Mouse (Mus musculus): Measurements from ENCODE around the gene Srpr. TPM values are rescaled to one million over a fixed set of nuclear protein-coding genes. Genes with fewer than 3 reads are reported as not detected.

Gene Srpr
- polyA plus RNA-seq, 1 experiment from 2014 or later, result 95.7 TPM

DNA sequence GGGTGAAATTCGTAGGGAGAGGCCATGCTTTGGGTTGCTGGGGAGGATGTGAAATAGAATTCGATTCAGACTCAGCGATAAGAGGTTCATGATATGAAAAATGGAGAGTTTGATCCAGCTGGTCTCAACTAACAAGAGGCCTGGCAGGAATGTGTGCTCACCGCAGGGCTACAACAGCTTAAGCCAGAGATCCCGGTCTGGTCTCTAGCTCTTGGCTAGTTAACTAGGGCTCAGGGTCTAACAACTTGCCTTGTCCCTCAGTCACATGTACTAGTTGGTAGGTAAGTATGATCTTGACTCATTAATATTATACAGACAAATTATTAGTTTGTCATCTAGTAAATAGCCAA lies 82.9 kb downstream of the Srpr start:
- H3K9ac ChIP-seq (ENCODE audit: low read depth, low read length), result no peak overlapping the region
- H3K27ac ChIP-seq (ENCODE audit: low read depth, low read length), result no peak overlapping the region
- 69% methylated on average over 5 of the region's 5 CpGs for WGBS (ENCODE audit: insufficient replicate concordance)
- H3K36me3 ChIP-seq (ENCODE audit: control insufficient read depth, insufficient read depth, low read length), result peaks cover 1% of the 10 kb centered on the region; the same call in 1 of the 2 replicates
- no peak overlapping the region for H3K4me3 ChIP-seq (ENCODE audit: low read depth, low read length)
- no peak overlapping the region for H3K4me2 ChIP-seq
- H3K4me1 ChIP-seq (ENCODE audit: control insufficient read depth, insufficient read depth, low read length), result no peaks in the 10 kb centered on the region; the same call in none of the 2 replicates
- no peak for ATAC-seq (replicated peaks; ENCODE audit: insufficient number of reproducible peaks, low FRiP score, low TSS enrichment)
- H3K9me3 ChIP-seq (replicated peaks; ENCODE audit: control insufficient read depth, low read length), result no peaks in the 10 kb centered on the region
- no peaks in the 10 kb centered on the region for H3K27me3 ChIP-seq (ENCODE audit: control insufficient read depth, insufficient read depth, low read length)

DNA sequence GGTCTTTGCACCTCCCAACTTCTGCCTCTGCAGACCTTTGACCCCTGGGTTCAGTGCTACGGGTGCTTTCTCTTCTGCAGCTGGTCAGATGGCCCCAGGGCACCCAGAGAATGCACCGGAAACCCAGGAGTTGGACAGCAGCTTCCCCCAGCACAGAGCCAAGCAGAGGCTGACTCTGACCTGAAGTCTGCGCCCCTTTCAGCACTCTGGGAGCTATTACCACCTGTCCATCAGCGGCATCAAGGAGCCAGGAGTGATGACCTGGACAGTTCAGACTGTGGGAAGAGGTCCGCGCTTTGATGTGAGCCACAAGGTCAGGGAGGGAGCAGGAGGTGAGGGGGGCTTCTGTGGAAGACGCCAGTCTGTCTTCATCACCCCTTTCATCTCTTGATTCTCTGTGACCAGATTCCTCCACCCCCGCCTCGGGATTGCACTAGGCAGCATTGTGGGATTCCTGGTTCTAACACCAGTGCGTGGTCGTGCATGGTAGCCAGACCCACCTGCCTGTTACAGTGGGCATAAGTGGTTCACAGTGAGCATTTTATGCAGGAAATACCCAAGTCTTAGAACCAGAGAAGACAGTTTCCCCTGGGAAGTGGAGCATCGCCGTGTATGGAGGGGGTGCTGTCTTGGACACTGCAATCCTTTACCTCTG lies 83.6 kb downstream of the Srpr start:
- ATAC-seq (replicated peaks; ENCODE audit: insufficient number of reproducible peaks, low FRiP score, low TSS enrichment), result peak; percentile 50; the same call in 1 of the 2 replicates
- H3K36me3 ChIP-seq (ENCODE audit: control insufficient read depth, insufficient read depth, low read length), result no peaks in the 10 kb centered on the region

GRCm38 (mm10) chr9:35284351-35284750 lies 84.4 kb downstream of the Srpr start:
- Histone ChIP-seq H3K4me3 (ENCODE audit: low read depth, low read length) (no peak overlapping the region), H3K9ac (ENCODE audit: low read depth, low read length) (no peak overlapping the region), H3K9me3 (replicated peaks; ENCODE audit: control insufficient read depth, low read length) (no peaks in the 10 kb centered on the region), H3K4me1 (ENCODE audit: control insufficient read depth, insufficient read depth, low read length) (no peaks in the 10 kb centered on the region; the same call in none of the 2 replicates), H3K36me3 (ENCODE audit: control insufficient read depth, insufficient read depth, low read length) (no peaks in the 10 kb centered on the region), H3K27ac (ENCODE audit: low read depth, low read length) (no peak overlapping the region), H3K4me2 (no peak overlapping the region), H3K27me3 (ENCODE audit: control insufficient read depth, insufficient read depth, low read length) (0 out of 2 replicates have a peak, but pooled peaks cover 4% of the 10 kb centered on the region)
- no peak for ATAC-seq (replicated peaks; ENCODE audit: insufficient number of reproducible peaks, low FRiP score, low TSS enrichment)
- 72% methylated on average over 4 of the region's 4 CpGs for WGBS (ENCODE audit: insufficient replicate concordance)

More for the DNA sequence above, 83.6 kb downstream of the Srpr start:
- Histone ChIP-seq H3K9me3 (replicated peaks; ENCODE audit: control insufficient read depth, low read length) (no peaks in the 10 kb centered on the region), H3K4me1 (ENCODE audit: control insufficient read depth, insufficient read depth, low read length) (no peaks in the 10 kb centered on the region; the same call in none of the 2 replicates), H3K27ac (ENCODE audit: low read depth, low read length) (no peak overlapping the region), H3K4me2 (no peak overlapping the region), H3K27me3 (ENCODE audit: control insufficient read depth, insufficient read depth, low read length) (0 out of 2 replicates have a peak, but pooled peaks cover 3% of the 10 kb centered on the region), H3K9ac (ENCODE audit: low read depth, low read length) (no peak overlapping the region), H3K4me3 (ENCODE audit: low read depth, low read length) (no peak overlapping the region)
- 62% methylated on average over 13 of the region's 13 CpGs for WGBS (ENCODE audit: insufficient replicate concordance)

- H3K27me3 ChIP-seq (ENCODE audit: control insufficient read depth, insufficient read depth, low read length), result 0 out of 2 replicates have a peak, but pooled peaks cover 4% of the 10 kb centered on the region
- no peak overlapping the region for H3K9ac ChIP-seq (ENCODE audit: low read depth, low read length)
- no peaks in the 10 kb centered on the region for H3K36me3 ChIP-seq (ENCODE audit: control insufficient read depth, insufficient read depth, low read length)
- no peak overlapping the region for H3K27ac ChIP-seq (ENCODE audit: low read depth, low read length)
- no peaks in the 10 kb centered on the region; the same call in none of the 2 replicates for H3K4me1 ChIP-seq (ENCODE audit: control insufficient read depth, insufficient read depth, low read length)
- H3K4me2 ChIP-seq, result no peak overlapping the region
- no peaks in the 10 kb centered on the region for H3K9me3 ChIP-seq (replicated peaks; ENCODE audit: control insufficient read depth, low read length)
- WGBS (ENCODE audit: insufficient replicate concordance), result 54% methylated on average over 3 of the region's 3 CpGs
- ATAC-seq (replicated peaks; ENCODE audit: insufficient number of reproducible peaks, low FRiP score, low TSS enrichment), result no peak
- H3K4me3 ChIP-seq (ENCODE audit: low read depth, low read length), result no peak overlapping the region
Observed at GRCm38 (mm10) chr9:35286351-35286750, 86.4 kb downstream of the Srpr start.

GRCm38 (mm10) chr9:35289992-35290391 lies 90.0 kb downstream of the Srpr start:
- 0 out of 2 replicates have a peak, but pooled peaks cover 4% of the 10 kb centered on the region for H3K27me3 ChIP-seq (ENCODE audit: control insufficient read depth, insufficient read depth, low read length)
- H3K9me3 ChIP-seq (replicated peaks; ENCODE audit: control insufficient read depth, low read length), result no peaks in the 10 kb centered on the region
- H3K4me1 ChIP-seq (ENCODE audit: control insufficient read depth, insufficient read depth, low read length), result no peaks in the 10 kb centered on the region; the same call in 1 of the 2 replicates
- H3K36me3 ChIP-seq (ENCODE audit: control insufficient read depth, insufficient read depth, low read length), result no peaks in the 10 kb centered on the region
- H3K9ac ChIP-seq (ENCODE audit: low read depth, low read length), result no peak overlapping the region
- H3K4me3 ChIP-seq (ENCODE audit: low read depth, low read length), result no peak overlapping the region
- H3K27ac ChIP-seq (ENCODE audit: low read depth, low read length), result no peak overlapping the region
- 43% methylated on average over 7 of the region's 7 CpGs for WGBS (ENCODE audit: insufficient replicate concordance)
- ATAC-seq (replicated peaks; ENCODE audit: insufficient number of reproducible peaks, low FRiP score, low TSS enrichment), result no peak
- H3K4me2 ChIP-seq, result no peak overlapping the region

- no peaks in the 10 kb centered on the region for H3K9me3 ChIP-seq (replicated peaks; ENCODE audit: control insufficient read depth, low read length)
- 78% methylated on average over 3 of the region's 3 CpGs for WGBS (ENCODE audit: insufficient replicate concordance)
- H3K4me2 ChIP-seq, result no peak overlapping the region
- H3K9ac ChIP-seq (ENCODE audit: low read depth, low read length), result no peak overlapping the region
- no peak overlapping the region for H3K27ac ChIP-seq (ENCODE audit: low read depth, low read length)
- no peak overlapping the region for H3K4me3 ChIP-seq (ENCODE audit: low read depth, low read length)
- no peak for ATAC-seq (replicated peaks; ENCODE audit: insufficient number of reproducible peaks, low FRiP score, low TSS enrichment)
- H3K4me1 ChIP-seq (ENCODE audit: control insufficient read depth, insufficient read depth, low read length), result no peaks in the 10 kb centered on the region; the same call in 1 of the 2 replicates
- no peaks in the 10 kb centered on the region for H3K36me3 ChIP-seq (ENCODE audit: control insufficient read depth, insufficient read depth, low read length)
- H3K27me3 ChIP-seq (ENCODE audit: control insufficient read depth, insufficient read depth, low read length), result 0 out of 2 replicates have a peak, but pooled peaks cover 4% of the 10 kb centered on the region
Observed at GRCm38 (mm10) chr9:35290417-35290816, 90.4 kb downstream of the Srpr start.

DNA sequence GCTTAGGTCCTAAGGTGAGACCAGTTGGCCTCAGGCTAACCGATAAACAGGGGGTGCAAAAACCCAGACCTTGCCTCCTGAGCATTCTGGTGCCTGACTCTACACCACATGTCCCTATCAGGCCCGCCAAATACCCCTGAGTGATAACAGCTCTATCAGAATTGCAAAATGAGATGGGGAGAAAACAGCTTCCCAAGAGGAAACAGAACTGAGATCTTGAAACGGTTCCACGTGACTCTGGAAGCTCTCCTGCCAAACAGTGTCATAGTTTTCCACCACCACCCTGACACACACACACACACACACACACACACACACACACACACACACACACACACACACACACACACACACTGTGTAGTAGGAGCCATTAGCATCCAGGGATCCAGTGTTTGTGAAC lies 90.9 kb downstream of the Srpr start:
- 26% methylated on average over 4 of the region's 4 CpGs for WGBS (ENCODE audit: insufficient replicate concordance)
- ATAC-seq (replicated peaks; ENCODE audit: insufficient number of reproducible peaks, low FRiP score, low TSS enrichment), result no peak

GRCm38 (mm10) chr9:35293465-35293864 lies 93.5 kb downstream of the Srpr start:
- Histone ChIP-seq H3K4me2 (no peak overlapping the region), H3K4me3 (ENCODE audit: low read depth, low read length) (no peak overlapping the region), H3K9me3 (replicated peaks; ENCODE audit: control insufficient read depth, low read length) (no peaks in the 10 kb centered on the region), H3K27me3 (ENCODE audit: control insufficient read depth, insufficient read depth, low read length) (0 out of 2 replicates have a peak, but pooled peaks cover 1% of the 10 kb centered on the region), H3K36me3 (ENCODE audit: control insufficient read depth, insufficient read depth, low read length) (no peaks in the 10 kb centered on the region), H3K27ac (ENCODE audit: low read depth, low read length) (no peak overlapping the region), H3K9ac (ENCODE audit: low read depth, low read length) (no peak overlapping the region), H3K4me1 (ENCODE audit: control insufficient read depth, insufficient read depth, low read length) (no peaks in the 10 kb centered on the region)
- 83% methylated on average over 5 of the region's 5 CpGs for WGBS (ENCODE audit: insufficient replicate concordance)
- ATAC-seq (replicated peaks; ENCODE audit: insufficient number of reproducible peaks, low FRiP score, low TSS enrichment), result no peak

More for the DNA sequence above, 90.9 kb downstream of the Srpr start:
- Histone ChIP-seq H3K36me3 (ENCODE audit: control insufficient read depth, insufficient read depth, low read length) (no peaks in the 10 kb centered on the region), H3K4me1 (ENCODE audit: control insufficient read depth, insufficient read depth, low read length) (no peaks in the 10 kb centered on the region; the same call in 1 of the 2 replicates), H3K27me3 (ENCODE audit: control insufficient read depth, insufficient read depth, low read length) (0 out of 2 replicates have a peak, but pooled peaks cover 4% of the 10 kb centered on the region), H3K4me3 (ENCODE audit: low read depth, low read length) (no peak overlapping the region), H3K27ac (ENCODE audit: low read depth, low read length) (no peak overlapping the region), H3K9me3 (replicated peaks; ENCODE audit: control insufficient read depth, low read length) (no peaks in the 10 kb centered on the region), H3K9ac (ENCODE audit: low read depth, low read length) (no peak overlapping the region), H3K4me2 (no peak overlapping the region)
